Mouse (Mus musculus): Measurements from ENCODE around the gene F5. TPM values are rescaled to one million over a fixed set of nuclear protein-coding genes. Genes with fewer than 3 reads are reported as not detected.

The F5 gene
- polyA plus RNA-seq (2012; ENCODE audit: low replicate concordance), result 0.03 and 0.10 TPM in 2 replicates

DNA sequence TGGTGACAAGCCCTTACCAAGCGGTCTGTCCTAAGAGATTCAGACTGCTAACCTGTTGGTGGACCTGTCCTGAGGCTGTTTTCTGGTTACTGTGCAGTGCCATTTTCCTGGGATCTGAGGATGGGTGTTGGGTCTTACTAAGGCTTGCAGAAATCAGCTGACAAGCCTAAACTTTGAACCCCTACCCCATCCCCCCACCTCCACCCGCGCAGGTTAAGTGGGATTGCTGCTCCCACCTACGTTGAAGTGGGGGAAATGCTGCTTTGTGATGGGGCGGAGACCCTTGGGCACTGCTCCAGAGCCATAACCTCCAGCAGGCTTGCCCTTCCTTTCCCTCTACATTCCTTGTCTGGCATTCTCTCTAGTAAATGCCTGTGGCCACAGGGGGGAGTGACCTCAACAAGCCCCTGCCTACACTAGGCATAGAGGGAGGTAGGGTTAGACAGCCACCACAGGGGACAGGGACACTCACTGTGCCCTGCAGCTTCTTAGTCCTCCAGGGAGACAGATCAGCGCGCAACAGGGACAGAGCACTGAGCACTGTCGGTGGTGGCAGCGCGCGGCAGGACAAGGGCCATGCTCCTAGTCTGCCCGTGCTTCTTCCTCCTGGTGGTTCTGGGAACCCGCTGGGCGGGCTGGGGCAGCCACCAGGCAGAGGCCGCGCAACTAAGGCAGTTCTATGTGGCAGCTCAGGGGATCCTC, at the start of gene F5:
TSS of gene F5 (plus strand) at position 452 of the 702 bp plus-strand sequence.

GRCm38 (mm10) chr1:164114947-164115493, 36.6 kb upstream of the F5 start, which contains the start of gene Selp:
Selp (plus strand) TSS chr1:164115264.

DNA sequence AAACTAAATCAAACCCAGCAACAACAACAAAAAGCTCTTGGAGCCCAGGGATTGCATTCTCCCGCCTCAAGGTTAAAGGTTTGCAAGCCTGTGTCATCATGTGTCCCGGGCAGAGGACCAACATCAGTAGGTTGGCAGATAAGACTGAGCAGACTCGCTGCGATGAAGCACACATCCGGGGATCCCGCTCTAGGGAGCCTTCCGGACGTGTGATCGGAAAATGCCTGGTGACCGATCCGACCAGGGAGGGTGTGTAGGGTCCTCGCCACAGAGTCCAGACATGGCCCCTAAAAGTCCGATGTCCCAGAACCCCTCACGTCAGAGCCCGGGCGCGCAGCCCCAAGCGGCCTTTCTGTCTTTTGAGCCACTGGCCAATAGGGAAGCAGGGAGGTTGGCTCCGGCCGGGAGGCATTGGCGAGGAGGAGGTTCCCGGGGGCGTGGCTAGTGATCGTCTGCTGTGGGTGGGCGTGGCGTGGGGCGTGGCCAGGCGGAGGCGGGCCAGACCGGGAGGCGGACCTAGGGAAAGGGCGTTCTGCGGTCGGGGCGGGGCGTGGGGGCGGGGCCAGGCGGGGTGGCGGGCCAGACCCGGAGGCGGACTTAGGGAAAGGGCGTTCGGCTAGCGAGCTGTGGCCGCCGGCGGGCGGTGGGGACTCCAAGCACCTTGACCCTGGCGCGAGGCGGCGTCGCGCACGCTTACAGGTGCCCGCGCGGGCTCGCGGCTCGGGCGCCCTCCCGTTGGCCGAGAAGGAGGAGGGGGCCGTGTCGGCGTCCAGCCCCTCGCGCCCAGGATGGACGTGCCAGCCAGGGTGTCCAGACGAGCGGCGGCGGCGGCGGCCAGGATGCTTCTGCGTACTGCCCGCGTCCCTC, 97.1 kb downstream of the F5 start, which contains the start of gene Slc19a2:
TSS of gene Slc19a2 (plus strand) at position 582 of the 867 bp plus-strand sequence.

Other genes starting within 250 kb of the F5 start
- 4.5 and 5.8 TPM in 2 replicates for gene Scyl3, start 222.7 kb upstream of the F5 start, polyA plus RNA-seq (2012; ENCODE audit: low replicate concordance)
- 0.43 and 1.4 TPM in 2 replicates for gene BC055324, start 157.0 kb upstream of the F5 start, polyA plus RNA-seq (2012; ENCODE audit: low replicate concordance)
- gene Mettl18, start 156.9 kb upstream of the F5 start, polyA plus RNA-seq (2012; ENCODE audit: low replicate concordance), result 0.16 TPM in 1 of 2 replicates, not detected in the other
- 0.11 TPM in 1 of 2 replicates, not detected in the other for gene Sele, start 103.6 kb upstream of the F5 start, polyA plus RNA-seq (2012; ENCODE audit: low replicate concordance)
- 5.5 and 17.7 TPM in 2 replicates for gene Sell, start 89.9 kb upstream of the F5 start, polyA plus RNA-seq (2012; ENCODE audit: low replicate concordance)
- 0.12 and 2.5 TPM in 2 replicates for gene Selp, start 36.6 kb upstream of the F5 start, polyA plus RNA-seq (2012; ENCODE audit: low replicate concordance)
- gene Slc19a2, start 97.2 kb downstream of the F5 start, polyA plus RNA-seq (2012; ENCODE audit: low replicate concordance), result 39.1 and 47.4 TPM in 2 replicates
- 0.89 and 1.7 TPM in 2 replicates for gene Ccdc181, start 123.7 kb downstream of the F5 start, polyA plus RNA-seq (2012; ENCODE audit: low replicate concordance)
- gene Nme7, start 152.3 kb downstream of the F5 start, polyA plus RNA-seq (2012; ENCODE audit: low replicate concordance), result 1.1 and 2.9 TPM in 2 replicates
- 0.51 and 0.64 TPM in 2 replicates for gene Blzf1, start 155.7 kb downstream of the F5 start, polyA plus RNA-seq (2012; ENCODE audit: low replicate concordance)

All from leukemia stem cell, adult 10-12 weeks (primary cell).